Mouse (Mus musculus): ENCODE results near the gene Trim46.

The Trim46 gene

DNA sequence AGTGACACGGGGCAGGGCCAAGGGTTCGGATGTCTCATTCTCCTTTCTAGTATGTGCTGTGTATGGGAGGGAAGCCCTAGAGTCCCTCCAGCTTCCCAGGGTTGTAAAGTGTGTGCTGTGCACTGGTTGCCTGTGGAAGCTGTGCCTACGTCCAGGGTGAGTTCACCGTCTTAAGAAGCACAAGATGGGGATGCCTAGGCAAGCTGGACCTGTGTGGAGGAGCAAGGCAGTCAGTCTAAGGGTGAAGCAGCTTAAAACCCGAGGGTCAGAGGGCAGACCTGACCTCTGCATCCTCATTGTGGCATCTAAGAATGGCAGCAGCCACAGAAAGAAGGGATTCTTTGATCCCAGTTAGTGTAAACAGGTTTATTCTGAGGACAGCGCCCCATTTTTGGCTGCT, 37.4 kb downstream of the Trim46 start:
- no peak for DNase-seq

DNA sequence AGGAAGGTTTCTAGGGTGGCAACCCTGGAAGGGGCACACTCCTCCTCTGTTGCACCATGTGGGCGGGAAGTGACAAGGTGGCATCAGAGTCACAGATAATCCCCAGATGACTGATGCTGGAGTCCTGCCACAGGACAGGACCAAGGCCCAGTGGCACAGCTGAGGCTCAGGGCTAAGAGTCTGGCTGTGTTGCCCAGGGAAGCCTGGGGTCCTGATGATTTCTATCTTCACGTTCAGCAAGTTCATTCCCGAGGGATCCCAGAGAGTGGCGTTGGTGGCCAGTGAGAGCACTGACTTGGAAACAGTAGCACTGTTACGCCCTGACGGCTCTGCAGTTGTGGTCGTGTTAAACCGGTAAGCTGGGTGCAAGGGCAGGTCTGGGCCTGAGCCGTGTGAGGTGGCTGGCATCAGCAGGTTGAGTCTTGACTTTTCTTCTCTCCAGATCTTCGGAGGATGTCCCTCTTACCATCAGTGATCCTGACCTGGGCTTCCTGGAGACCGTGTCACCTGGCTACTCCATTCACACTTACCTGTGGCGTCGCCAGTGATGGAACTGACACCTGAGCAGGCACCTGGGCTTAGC, 37.9 kb downstream of the Trim46 start:
- DNase-seq: no peak

GRCm38 (mm10) chr3:89206695-89207094, 39.4 kb downstream of the Trim46 start:
- no peak for DNase-seq

GRCm38 (mm10) chr3:89206079-89206478, 40.0 kb downstream of the Trim46 start:
- no peak for DNase-seq

DNA sequence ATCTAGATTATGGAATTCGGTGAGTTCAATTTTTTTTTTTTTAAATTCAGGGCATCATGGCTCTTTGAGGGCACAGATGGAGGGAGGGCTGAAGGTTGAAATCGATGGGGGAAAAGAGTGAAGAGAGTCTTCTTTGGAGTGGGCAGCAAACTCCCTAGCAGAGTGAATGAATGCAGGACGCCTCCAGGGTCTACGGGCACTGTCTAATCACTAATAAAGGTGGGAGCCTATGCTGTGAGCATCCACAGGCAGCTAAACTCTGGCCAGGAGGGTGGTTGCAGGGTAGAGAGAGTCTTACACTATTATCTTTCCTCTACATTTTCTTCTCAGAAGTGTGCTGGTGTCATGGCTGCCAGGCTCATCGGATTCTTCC, 43.0 kb downstream of the Trim46 start:
- no peak for DNase-seq

- peak; percentile 88 for DNase-seq
These were observed 43.6 kb downstream of the Trim46 start, which contains the start of gene Gba for GRCm38 (mm10) chr3:89202253-89203141. Gene Gba (plus strand): TSS chr3:89202928.

DNA sequence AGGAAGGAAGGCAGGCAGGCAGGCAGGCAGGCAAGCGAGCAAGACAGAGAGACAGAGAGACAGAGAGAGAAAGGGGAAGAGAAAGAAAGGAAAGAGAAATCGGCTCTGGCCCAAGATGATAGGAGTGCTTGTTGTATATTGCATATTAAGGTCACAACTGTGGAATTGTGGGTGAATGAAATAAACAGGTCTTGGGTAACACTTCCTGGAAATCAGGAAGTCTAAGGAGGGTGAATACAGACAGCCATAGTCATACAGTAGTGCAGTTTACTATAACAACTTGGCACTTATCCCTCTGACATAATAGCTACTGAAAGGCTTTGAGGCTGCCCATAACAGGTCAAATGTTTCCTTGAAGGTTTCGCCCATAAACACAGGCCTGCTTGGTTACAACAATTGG, 46.3 kb downstream of the Trim46 start:
- DNase-seq: no peak

GRCm38 (mm10) chr3:89195979-89196877, 49.9 kb downstream of the Trim46 start:
- DNase-seq: peak; percentile 94

DNA sequence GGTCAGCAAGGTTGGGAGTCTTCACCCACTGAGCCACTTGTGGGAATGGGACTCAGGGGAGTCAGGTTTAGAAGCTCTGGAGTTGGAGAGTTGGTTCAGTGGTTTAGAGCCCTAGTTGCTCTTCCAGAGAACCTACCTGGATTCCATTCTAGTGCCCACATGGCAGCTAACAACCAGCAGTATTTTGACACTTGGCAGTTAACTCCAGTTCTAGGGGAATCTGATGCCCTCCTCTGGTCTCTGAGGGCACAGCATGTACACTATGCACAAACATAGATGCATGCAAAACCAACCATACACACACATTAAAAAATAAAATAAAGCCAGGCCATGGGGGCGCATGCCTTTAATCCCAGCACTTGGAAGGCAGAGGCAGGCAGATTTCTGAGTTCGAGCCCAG, 52.3 kb downstream of the Trim46 start:
- DNase-seq: peak; percentile 78

DNA sequence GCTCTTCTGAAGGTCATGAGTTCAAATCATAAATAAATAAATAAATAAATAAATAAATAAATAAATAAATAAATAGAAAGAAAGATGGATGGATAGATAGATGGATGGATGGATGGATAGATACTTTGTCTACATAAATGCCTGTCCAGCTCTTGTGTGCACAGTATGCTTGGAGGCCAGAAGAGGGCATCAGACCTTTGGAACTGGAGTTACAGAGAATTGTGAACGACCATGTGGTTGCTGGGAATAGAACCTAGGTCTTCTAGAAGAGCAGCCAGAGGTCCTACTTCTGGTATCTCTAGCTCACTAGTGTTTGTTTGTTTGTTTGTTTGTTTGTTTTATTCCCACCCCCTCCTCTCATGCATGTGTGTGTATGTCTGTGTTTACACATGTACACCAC, 52.8 kb downstream of the Trim46 start:
- no peak for DNase-seq

DNA sequence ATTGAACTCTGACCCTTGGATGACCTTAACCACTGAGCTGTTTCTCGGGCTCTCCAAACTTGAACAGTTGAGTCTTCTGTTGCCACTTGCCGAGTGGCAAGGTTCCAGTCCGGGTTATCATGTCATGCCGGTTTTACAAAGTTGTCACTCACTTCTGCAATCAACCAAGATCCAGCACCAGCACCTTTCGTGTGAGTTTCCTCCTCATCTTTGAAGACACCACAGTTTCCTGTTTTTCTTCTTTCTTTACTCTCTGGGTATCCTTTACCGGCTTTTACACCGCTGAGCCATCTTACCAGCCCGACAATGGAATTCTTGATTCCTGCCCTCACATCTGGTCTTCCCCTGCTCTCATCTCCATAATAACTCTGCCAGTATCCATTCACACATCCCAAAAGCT, 55.7 kb downstream of the Trim46 start:
- DNase-seq: peak; percentile 62

GRCm38 (mm10) chr3:89188478-89188875, 57.6 kb downstream of the Trim46 start:
- peak; percentile 75 for DNase-seq

- DNase-seq: peak; percentile 76
These were observed 58.2 kb downstream of the Trim46 start for GRCm38 (mm10) chr3:89187690-89188477.

DNA sequence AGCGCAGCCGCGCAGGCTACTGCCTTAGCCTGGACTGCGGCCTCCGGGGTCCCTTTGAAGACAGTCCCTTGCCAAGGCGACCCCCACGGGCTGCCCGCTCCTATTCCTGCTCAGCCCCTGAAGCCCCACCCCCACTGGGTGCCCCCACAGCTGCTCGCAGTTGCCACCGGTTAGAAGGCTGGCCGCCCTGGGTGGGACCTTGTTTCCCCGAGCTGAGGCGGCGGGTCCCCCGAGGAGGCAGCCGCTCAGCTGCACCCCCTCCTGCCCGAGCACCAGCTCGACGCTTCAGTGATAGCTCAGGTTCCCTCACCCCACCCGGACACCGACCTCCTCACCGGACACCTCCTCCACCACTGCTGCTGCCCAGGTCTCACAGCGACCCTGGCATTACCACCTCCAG, 58.9 kb downstream of the Trim46 start:
- DNase-seq: peak; percentile 89
